Mouse (Mus musculus): ENCODE measurements around the gene Fbxo41.

- TF ChIP-seq CTCF (IDR thresholded peaks at IDR 0.05; ENCODE audit: borderline replicate concordance, control insufficient read depth, extremely low read depth, insufficient read depth, low read length, poor library complexity) (no peak), POLR2A (IDR thresholded peaks at IDR 0.05; ENCODE audit: control insufficient read depth, extremely low read depth, insufficient read depth, low read length, poor library complexity) (no peak)
These were observed 15.4 kb upstream of the Fbxo41 start for GRCm38 (mm10) chr6:85518091-85518693.

Measured in thymus, adult 2 months (tissue).